Mouse (Mus musculus) stomach, postnatal 0 days (tissue): ENCODE results near the gene Cd44.

Experiments used
- CTCF ChIP-seq: IDR thresholded peaks from 2 replicates; pipeline ENCODE4 v1.5.1; 2016; ENCODE audit warnings: antibody characterized with exemption, low read depth, mild to moderate bottlenecking, moderate library complexity
- EP300 ChIP-seq: optimal IDR thresholded peaks from 2 replicates; pipeline ENCODE3; 2016; ENCODE audit warnings: antibody characterized with exemption

DNA sequence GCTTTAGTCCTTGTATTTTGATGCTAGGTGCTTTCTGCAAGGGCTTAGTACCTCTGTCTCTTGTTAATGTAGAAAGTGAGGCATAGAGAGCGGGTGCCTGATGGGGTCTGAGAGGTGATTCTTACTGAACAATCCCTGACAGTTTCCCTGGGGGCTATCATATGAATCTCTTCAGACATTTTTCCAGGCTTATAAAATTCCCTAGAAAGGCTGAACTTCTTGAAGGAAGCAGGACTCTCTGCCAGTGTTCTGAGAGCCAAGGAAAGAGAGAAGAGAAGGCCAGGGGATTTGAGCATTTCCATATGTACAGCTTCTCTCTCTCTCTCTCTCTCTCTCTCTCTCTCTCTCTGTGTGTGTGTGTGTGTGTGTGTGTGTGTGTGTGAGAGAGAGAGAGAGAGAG is 92.0 kb downstream of the Cd44 start:
- TF ChIP-seq EP300 = no peak
- TF ChIP-seq CTCF = no peak
